Mouse (Mus musculus) cerebellum, adult 2 months (tissue): ENCODE measurements at regions not wholly inside any gene's neighbourhood (a gene's known extent, or its start where the extent isn't known, plus 50 kb on each side); places are given as distances from the start of the nearest gene placed in this dataset.

Source experiments
- CTCF ChIP-seq: fragments of 200-500 bp; IDR thresholded peaks from 2 replicates; pipeline ENCODE4 v1.5.1; 2011; ENCODE audit warnings: low read depth, mild to moderate bottlenecking, control low read depth, low read length, moderate library complexity, borderline replicate concordance; ENCODE audit not compliant: insufficient read depth
- POLR2A ChIP-seq: fragments of 200-500 bp; IDR thresholded peaks from 2 replicates; pipeline ENCODE4 v1.6.1; 2011; ENCODE audit warnings: low read length, control low read depth, borderline replicate concordance; ENCODE audit not compliant: insufficient read depth

- TF ChIP-seq CTCF (no peak), POLR2A (no peak)
These were observed 569.7 kb upstream of the Dmac1 start for GRCm38 (mm10) chr4:75847675-75848385.
